Mouse (Mus musculus): ENCODE data around the gene Lyz2.
"Not testable (repeated sequence)": the region's sequence is repeated elsewhere in the genome, so short reads cannot be mapped to it uniquely, and the experiment has no call there.

The Lyz2 gene

DNA sequence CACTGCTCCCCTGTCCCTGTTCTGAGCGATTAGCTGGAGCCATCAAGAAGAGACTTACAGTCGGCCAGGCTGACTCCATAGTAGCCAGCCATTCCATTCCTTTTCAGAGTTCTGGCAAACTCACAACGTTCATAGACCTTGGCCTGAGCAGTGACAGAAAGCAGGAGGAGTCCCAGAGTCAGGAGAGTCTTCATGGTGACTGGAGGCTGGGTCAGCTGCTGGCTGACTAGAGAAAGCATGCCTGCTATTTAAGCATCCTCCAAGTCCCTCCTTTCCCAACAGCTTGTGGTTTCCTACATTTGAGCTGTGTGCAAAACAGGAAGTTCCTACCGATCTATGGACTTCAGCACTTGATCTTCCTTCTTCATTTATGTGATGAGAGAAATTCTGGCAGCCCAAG, at the start of gene Lyz2:
TSS of gene Lyz2 (minus strand) at position 273 of the 400 bp plus-strand sequence.
- peak in 1 of 2 experiments; percentile 6 for DNase-seq (ENCODE audit: low spot score in 2 of 2)

DNA sequence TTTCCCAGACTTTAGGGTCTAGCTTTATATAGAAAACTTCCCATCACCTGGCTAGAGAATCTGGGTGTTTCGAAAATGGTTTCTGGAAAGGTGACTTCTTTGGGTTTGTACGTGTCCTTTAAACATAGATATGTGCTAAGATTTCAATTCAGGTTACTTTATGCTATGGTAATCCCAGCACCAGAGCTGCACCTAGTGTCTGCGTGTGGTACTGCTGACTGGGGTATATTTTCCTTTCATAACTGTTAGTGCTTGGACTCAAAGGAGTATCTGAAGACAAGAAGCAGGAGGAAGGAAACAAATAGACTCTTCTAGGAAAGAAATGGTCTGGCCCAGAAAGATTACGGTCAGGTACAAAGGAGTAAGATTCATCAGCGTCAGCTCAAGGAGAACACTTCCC, 48.4 kb upstream of the Lyz2 start:
- DNase-seq (ENCODE audit: low spot score in 2 of 2) = no peak

DNA sequence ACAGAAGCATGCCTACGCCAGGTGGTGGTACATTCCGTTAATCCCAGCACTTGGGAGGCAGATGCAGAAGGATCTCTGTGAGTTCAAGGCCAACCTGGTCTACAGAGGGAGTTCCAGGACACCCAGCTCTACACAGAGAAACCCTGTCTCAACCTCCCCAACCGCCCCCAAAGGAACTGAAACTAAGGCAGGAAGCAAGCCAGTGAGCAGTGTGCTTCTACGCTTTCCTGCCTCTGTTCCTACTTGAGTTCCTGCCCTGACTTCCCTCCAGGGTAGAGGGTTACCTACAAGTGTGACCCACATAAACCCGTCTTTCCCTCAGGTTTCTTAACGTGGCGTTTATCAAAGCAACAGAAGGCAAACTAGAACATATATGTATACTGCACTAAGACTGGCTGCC, 41.7 kb upstream of the Lyz2 start:
- DNase-seq (ENCODE audit: low spot score in 2 of 2) = no peak

DNA sequence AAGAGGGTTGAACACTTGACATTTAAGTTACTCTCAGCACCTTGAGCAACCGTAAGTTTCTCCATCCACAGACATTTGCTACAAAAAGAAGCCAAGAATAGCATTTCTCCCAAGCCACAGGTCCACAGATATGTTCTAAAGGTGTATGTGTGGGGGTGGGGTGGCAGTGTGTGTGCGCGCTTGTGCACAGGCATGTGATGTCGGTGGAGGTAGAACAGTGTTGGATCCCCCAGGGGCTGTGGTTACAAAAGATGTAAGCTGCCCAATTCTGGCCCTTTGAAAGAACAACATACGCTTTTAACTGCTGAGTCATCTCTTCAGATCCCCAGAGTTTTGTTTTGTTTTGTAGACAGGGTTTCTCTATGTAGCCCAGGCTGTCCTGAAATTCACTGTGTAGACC, 40.5 kb upstream of the Lyz2 start:
- DNase-seq (ENCODE audit: low spot score in 2 of 2) = no peak

DNA sequence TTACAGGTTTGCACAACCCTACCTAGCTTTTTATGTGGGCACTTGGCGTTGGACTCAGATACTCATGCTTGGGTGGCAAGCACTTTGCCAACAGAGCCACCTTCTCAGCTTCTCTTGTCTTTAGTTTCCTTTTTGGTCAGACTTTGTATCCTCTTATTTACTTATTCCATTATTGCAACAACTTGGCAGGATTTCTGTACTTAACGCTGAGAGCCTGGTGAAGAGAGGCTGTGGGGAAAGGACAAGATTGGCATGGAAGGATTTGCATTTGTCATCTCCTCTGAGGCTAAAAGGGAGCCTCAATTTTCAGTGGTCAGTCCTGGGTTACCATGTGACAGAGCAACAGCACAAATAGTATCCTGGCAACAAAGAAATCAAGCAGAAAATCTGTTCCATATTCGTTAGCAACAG, 38.5 kb upstream of the Lyz2 start:
- DNase-seq (ENCODE audit: low spot score in 2 of 2) = no peak

DNA sequence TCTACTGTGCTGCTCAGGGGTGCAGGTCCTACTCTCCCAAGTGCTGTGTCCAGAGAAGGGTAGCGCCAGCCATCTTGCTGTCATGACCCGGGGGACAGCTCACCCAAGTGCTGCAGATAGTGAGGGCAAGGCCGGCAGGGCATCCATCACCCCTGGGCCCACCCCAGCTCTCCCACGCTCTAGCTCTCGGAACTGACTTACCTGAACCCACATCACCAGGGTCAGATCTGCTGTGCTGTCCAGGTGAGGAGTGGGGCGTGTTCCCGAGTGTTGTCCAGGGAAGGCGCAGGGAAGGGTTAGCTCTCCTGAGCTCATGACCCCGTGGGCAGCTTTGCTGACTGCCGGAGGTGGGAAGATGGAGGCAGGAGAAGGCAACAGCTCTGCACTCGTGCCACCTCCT, 34.3 kb upstream of the Lyz2 start:
- no peak for DNase-seq (ENCODE audit: low spot score in 2 of 2)

DNA sequence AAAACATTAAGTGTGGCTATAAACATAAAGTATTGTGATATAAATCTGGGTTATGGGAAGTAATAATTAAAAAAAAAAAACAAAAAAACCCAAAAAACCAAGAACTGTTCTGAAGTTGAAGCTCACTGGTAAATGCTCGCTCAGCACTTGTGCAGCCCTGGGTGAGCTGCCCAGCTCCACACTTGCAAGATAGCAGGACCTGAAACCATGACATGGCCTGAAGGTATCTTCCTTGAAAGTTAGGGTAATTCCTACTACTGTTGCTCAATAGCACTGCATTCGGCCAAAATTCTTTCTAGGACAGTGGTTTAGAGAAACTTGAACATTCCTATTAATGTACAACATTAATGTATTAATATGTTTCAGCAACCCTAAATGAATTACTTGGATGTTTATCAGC, 31.0 kb upstream of the Lyz2 start:
- DNase-seq (ENCODE audit: low spot score in 2 of 2) = no peak

DNA sequence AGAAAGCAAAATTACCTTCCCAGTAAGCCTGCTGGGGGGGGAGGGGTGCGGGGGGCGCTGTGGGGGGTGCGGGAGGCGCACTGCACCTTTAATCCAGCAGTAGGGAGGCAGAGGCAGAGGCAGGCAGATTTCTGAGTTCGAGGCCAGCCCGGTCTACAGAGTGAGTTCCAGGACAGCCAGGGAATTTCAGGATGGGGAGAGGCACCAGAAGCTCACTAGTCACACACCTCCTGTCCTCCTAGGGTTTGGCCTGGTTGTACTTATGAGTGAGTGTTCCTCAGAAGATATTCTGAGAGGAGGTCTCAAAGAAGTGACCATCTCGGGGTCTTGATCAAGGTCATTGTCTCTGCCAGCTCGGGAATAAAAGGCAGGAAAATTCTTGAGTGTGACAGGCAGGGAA, 30.0 kb upstream of the Lyz2 start:
- DNase-seq (ENCODE audit: low spot score in 2 of 2) = no peak

DNA sequence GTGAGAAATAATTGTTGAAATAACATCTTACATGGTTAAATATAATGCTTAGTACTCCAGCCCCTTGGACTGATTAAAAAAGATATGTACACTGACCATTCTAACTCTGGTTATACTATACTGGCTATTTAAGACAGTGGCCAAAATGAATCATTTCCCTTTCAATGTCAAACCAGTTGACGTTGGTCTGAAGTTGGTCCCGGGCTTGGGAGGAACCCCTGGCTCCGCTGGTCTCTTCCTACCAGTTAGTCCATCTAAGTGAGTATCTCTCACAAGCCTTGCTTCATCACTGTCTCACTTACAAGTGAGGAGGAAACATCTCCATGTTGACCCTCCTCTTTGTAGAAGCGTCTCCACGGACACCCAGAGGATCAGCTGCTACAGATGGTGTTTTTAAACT, 22.2 kb upstream of the Lyz2 start:
- DNase-seq (ENCODE audit: low spot score in 2 of 2) = no peak

DNA sequence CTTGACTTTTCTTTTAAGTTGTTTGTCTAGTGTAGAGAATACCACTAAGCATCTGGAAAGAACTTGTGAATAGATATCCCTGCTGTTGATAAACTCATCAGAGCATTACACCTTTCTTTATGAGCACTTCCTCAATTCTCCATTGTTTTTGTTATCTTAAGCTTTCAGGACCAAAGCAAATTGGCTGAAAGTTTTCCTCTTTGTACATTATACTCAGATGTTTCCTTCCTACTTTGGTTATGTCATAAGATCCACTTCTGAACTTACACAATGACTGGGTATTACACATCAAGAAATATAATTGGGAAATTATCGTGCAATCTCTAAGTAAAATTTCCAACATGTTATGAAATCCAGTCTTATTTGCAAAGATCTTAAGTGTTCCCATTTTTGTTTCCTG, 19.6 kb upstream of the Lyz2 start:
- DNase-seq (ENCODE audit: low spot score in 2 of 2) = no peak

DNA sequence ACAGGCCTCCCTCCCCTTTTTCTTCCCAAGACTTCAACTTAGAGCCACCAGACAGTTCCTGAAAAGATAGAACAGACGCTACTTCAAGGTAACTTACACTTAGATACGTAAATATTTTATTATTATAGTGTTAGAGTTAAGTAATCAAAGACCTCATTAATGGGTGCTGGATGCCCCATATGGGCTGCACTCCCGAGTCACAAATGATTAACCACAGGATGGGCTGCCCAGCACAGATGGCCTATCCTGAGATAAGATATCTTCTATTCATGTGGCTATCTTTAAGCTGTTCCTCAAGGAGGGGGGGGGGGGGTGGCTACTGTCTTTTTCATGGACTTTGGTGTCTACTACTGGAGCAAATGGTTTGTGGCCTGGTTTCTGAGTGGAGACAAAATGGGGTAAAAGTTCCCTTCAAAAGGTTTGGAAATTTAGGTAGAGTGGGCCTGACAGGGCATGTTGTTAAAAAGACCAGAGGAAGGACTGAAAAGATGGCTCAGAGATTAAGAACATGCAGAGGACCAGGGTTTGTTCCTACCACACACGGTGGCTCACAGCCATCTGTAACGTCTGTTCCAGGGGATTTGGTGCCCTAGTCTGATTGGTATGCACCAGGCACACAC, 17.9 kb upstream of the Lyz2 start:
- no peak for DNase-seq (ENCODE audit: low spot score in 2 of 2)

DNA sequence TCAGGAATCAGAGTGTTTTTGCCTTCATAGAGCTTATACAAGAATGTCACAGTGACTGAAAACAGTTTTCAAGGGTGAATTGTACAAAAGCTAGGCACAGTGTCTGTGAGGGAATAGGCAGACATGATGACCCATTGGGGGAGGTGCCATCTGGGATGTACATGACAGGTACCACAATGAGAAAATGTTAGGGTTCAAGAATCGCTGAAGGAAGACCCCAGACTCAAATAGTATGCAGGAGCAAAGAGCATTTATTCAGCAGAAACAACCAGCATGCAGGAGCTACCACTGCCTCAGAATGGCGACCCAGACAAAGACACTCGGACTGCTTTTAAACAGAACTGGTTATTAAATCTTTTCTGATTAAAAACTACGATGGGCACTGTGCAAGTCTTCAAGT, 17.0 kb upstream of the Lyz2 start:
- no peak for DNase-seq (ENCODE audit: low spot score in 2 of 2)

DNA sequence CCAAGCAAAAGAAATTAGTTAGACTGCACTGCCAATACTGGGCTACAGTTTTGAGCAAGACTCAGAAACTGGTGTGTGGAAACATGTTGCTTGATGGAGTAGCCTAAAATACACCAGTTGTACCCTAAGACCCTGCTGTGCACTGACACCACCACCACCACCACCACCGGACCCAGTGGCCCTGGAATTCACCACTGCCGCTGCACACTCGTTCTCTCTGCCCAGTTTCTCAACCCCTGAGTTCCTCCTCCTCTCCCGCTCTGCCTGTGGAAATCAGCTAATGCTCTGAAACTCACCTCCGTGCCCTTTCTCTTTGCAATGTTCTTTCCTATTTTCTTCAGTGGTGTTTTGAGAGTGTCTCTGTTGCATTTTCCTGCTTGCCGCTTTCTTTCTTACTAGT, 16.2 kb upstream of the Lyz2 start:
- DNase-seq (ENCODE audit: low spot score in 2 of 2) = no peak

DNA sequence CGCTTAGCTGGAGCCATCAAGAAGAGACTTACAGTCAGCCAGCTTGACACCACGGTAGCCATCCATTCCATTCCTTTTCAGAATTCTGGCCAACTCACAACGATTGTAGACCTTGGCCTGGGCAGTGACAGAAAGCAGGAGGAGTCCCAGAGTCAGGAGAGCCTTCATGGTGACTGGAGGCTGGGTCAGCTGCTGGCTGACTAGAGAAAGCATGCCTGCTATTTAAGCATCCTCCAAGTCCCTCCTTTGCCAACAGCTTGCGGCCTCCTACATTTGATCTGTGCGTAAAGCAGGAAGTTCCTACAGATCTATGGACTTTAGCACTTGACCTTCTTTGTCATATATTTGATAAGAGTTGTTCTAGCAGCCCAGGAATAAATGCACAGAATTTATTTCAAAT, 10.6 kb upstream of the Lyz2 start, which contains the start of gene Lyz1:
TSS of gene Lyz1 (minus strand) at position 198 of the 400 bp plus-strand sequence.
- DNase-seq (ENCODE audit: low spot score in 2 of 2) = no peak

DNA sequence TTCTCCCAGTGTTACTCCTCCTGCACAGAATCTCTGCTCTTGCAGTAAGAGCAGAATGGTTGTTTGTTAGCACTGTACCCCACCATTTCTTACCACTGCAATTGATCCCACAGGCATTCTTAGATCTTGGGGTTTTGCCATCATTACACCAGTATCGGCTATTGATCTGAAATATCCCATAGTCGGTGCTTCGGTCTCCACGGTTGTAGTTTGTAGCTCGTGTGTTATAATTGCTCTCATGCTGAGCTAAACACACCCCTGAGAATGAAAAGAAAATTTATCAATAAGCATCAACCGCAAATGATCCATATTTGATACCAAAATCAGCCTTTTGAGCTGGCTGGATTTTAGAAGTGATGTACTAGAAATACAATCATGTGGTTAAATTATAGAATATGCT, 8.8 kb upstream of the Lyz2 start:
- DNase-seq (ENCODE audit: low spot score in 2 of 2) = not testable (repeated sequence)

DNA sequence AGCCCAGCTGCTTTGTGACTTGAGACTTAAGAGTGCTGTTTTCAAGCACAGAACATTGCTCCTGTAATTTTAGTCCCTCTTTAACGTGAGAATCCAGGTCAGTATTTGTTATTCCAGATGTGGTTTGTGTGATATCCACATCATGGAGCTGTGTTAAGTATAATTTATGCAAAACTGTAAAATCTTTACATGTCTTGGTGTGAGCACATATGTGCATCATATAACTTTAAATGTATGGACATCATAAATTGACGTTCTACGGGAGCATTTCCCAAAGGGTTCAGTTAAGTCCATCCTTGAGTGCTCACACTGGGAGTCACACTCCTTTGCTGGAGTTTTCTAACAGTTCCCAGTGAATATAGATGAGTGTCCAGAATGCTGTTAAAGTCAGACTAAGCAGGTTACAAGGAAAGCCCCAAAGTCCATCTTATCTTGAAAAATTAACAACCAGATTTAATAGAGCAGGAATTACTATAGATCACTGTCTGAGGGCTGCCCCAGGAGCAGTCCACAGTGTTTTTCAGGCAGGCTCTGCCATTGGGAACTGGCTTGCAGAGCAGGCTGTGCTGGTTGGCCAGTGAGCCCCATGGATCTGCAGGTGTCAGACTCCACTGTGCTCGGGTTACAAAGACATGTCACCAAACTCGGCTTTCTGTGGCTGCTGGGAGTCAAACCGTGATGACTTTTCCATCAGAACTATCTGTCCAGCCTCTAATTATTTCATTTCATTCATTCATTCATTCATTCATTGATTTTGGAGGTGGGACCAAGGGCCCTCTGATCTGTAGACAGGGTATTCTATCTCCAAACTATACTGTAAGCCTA, 8.1 kb upstream of the Lyz2 start:
- no peak for DNase-seq (ENCODE audit: low spot score in 2 of 2)

DNA sequence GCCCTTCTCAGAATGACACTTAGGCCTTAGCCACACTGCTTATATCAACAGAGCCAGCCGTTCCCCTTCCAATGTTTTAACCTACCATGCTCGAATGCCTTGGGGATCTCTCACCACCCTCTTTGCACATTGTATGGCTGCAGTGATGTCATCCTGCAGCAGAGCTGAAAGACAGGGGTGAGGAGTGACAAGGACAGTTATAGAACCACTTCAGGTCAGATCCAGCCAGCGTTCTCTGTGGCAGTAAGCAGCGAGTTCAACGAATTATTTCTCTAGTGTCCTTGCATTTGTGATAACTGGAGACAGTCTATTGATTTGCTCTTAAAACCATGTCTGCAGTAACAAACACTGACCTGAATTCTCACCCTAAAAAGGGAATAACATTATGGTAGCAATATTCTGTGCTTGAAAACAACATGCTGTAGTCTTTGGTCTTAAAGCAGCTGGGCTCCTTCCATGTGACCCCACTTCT, 6.9 kb upstream of the Lyz2 start:
- not testable (repeated sequence) for DNase-seq (ENCODE audit: low spot score in 2 of 2)

DNA sequence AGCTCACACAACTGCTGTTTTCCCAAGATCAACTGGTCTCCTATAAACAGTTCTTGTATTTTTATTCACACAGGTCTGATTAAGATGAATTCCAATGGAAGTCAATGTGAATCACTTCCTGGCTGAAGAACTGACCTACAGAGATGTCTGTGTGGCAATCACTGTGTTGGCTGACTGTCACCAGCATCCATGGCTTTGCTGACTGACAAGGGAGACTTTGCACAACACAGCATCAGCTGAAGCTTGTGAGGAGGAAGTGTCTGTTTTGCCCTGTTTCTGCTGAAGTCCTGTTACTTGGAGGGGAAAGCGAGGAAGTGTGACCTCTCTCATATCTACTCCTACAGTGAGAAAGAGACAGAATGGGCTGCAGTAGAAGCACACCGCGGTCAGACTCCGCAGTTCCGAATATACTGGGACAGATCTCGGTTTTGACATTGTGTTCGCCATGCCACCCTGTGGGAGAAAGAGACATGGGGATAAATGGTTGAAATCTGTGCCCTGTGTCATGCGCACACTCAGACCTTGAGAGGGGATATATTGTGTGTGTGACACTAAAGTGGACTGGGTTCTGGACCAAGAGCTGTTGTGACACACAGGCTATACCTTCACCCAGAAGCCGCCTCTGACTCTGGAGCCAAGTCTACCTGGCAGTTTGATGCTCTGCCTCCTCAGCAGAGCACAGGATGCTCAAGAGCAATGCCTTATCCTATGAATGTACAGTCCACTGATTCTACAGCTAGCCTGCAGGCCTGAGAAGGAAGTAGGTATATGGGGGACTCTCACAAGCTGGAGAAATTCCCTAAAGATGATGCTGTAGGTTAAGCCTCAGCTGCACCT, 6.3 kb upstream of the Lyz2 start:
- no peak for DNase-seq (ENCODE audit: low spot score in 2 of 2)

DNA sequence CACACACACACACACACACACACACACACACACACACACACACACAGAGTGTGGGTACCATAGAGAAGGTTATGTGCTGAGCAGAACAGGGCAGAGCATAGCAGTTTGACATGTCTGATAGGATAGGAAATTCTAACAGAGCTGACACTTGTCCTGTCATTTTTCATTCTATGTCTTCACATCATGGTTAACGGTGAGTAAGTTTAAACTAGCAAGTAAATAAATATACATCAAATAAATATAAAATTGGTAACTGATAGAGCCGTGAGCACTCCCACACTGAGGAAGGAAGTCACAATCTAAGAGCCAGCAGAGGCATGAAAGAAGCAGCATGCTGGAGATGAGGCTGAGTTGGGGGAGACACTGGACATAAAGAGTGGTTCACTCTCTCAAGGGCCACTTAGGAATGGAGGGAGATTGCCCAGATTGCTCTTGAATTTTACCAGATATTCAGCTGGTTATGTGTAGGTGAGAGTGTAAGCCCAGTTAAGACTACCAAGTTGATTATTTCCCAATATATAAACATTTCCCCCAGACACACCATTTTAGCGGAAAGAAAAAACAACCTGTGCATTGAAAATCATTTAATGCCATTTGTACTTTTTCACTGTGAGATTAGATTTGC, 5.2 kb upstream of the Lyz2 start:
- no peak for DNase-seq (ENCODE audit: low spot score in 2 of 2)

DNA sequence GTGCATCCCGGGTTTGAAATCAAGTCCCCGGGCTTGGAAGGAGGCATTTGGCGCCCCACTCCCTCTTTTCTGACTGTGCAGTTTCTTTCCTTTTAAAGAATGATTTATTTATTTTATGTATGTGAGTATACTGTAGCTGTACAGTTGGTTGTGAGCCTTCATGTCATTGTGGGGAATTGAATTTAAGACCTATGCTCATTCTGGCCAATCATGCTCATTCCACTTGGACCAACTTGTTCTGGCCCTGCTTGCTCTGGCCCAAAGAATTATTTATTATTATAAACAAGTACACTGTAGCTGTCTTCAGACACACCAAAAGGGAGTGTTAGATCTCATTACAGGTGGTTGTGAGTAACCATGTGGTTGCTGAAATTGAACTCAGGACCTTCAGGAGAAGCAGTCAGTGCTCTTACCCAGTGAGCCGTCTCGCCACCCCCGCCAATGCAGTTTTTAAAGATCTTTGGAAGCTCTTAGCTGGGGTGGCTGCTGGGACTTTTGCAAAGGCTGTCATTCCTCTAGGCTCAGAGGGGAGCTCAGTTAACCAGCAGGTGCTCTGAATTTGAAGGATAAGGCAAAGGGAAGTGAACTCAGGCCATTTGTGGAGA, 4.3 kb upstream of the Lyz2 start:
- DNase-seq (ENCODE audit: low spot score in 2 of 2) = no peak

DNA sequence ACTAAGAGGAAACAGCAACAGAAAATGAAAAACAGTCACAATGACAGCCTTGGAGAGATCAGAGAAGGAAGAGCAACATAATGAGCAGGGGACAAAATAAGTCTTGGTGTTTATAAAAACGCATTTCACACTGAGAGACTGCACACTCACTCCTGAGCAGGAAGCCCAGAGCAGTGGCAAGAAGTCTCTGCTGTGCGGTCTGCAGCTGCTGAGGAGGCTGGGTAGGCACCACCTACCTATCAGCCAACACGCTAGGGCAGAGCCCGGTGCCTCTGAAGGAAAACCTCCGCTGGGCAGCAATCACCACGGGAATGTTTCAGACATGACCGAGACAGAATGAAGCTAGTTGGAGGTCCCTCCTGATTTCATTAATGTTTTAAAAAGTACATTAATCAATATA, 3.5 kb upstream of the Lyz2 start:
- not testable (repeated sequence) for DNase-seq (ENCODE audit: low spot score in 2 of 2)

Data from urinary bladder, adult 18-20 months (tissue).